Mouse (Mus musculus): ENCODE measurements around the gene Gm10591. TPM values are rescaled to one million over a fixed set of nuclear protein-coding genes. Genes with fewer than 3 reads are reported as not detected.
"Not testable (repeated sequence)": the region's sequence is repeated elsewhere in the genome, so short reads cannot be mapped to it uniquely, and the experiment has no call there.

Gm10591 gene
- polyA plus RNA-seq (2015; fragmentation: Nextera tagmentation; extraction: Ambion mirVana), result 0.92 TPM in 1 of 2 replicates, not detected in the other

DNA sequence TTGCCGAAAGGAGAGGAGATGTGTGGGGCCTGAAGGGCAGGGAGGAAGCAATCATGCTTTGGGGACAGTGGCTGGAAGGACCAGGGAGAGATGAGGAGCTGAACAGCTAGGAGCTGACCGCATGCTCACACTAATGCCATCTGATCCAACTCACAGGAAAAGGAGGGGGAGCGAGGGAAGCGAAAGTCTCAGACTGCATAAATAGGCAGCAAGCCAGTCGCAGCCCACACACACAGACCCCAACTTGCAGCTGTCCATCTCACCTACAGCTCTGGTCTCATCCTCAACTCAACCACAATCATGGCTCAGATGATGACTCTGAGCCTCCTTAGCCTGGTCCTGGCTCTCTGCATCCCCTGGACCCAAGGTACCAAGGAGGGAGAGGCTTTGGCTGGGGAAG is at the start of gene Gm10591:
Gene Gm10591 (plus strand): TSS at position 301 of the 400 bp plus-strand sequence.
- H3K27ac ChIP-seq; H3K4me1 ChIP-seq; H3K9me3 ChIP-seq; ATAC-seq (ENCODE audit: insufficient number of reproducible peaks, insufficient read depth, low FRiP score, low TSS enrichment, low read depth); H3K27me3 ChIP-seq; H3K4me3 ChIP-seq; H3K36me3 ChIP-seq; H3K4me2 ChIP-seq; H3K9ac ChIP-seq: not testable (repeated sequence)
- no CpG with 5 or more reads among the region's 5 CpGs for WGBS

DNA sequence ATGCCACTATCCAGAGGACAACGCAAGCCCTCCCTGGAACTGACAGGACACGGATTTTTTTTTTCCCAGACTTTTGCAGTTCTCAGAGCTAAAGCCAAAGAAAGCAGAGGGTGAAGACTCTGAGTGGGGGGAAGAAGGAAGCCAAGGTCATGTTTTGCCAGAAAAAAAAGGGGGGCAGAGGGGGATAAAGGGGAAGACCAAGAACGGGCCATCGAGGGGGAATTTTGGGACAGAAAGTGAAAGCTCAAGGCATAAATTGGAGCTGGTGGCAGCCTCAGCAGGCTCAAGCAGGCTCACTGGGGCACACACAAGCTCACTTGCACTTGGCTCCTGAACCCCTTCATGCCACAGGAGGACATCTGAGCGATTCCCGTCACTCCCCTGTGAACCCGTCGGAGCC is 17.4 kb downstream of the Gm10591 start, which contains the start of gene Gm2564:
Gene Gm2564 (plus strand): TSS at position 301 of the 400 bp plus-strand sequence.
- not testable (repeated sequence) for H3K4me1 ChIP-seq; H3K27me3 ChIP-seq; H3K4me2 ChIP-seq; H3K4me3 ChIP-seq; H3K36me3 ChIP-seq; H3K9ac ChIP-seq; H3K9me3 ChIP-seq; H3K27ac ChIP-seq; ATAC-seq (ENCODE audit: insufficient number of reproducible peaks, insufficient read depth, low FRiP score, low TSS enrichment, low read depth)
- no CpG with 5 or more reads among the region's 8 CpGs for WGBS

DNA sequence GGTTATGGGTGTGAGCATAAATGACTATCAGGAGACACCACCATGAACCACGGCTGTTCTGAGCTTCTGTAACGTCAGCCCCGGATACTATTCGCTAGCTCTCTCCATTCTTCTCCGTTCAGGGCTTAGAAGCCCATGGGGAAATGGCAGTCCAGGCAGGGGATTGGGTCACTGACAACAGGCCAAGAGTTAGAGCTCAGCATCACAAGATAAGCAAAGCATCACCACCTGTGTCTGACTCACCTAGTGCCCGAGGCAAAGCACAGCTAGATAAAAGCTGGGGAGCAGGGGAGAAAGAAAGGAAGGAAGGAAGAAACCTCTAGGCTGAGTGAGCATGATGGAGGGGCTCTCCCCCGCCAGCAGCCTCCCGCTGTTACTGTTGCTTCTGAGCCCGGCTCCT is 43.0 kb downstream of the Gm10591 start, which contains the start of gene Ccl27b:
Gene Ccl27b (plus strand): TSS at position 301 of the 400 bp plus-strand sequence.
- not testable (repeated sequence) for ATAC-seq (ENCODE audit: insufficient number of reproducible peaks, insufficient read depth, low FRiP score, low TSS enrichment, low read depth); H3K9me3 ChIP-seq; H3K27ac ChIP-seq; H3K27me3 ChIP-seq; H3K4me1 ChIP-seq; H3K36me3 ChIP-seq; H3K4me3 ChIP-seq; H3K4me2 ChIP-seq; H3K9ac ChIP-seq
- WGBS, result no CpG with 5 or more reads among the region's 9 CpGs

DNA sequence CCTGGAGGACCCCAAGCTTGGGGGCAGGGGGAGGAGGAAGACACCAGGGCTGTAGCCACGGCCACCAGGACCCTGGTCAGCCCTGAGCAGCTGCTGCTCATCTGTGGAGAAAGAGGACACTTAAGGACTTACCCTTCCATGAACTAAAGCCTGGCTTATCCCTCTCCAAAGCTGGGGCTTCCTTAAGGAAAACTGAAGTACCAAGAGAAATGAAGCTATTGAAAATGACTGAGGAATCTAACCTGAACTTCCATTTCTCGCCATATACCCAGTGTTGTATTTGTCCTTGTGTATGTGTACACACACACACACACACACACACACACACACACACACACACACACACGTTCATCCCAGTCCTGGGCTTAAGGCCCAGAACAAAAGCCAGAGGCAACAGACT is 49.8 kb downstream of the Gm10591 start, which contains the start of gene Il11ra2:
Gene Il11ra2 (minus strand): TSS at position 101 of the 400 bp plus-strand sequence.
- not testable (repeated sequence) for H3K36me3 ChIP-seq; H3K9me3 ChIP-seq; H3K4me1 ChIP-seq; H3K4me2 ChIP-seq; ATAC-seq (ENCODE audit: insufficient number of reproducible peaks, insufficient read depth, low FRiP score, low TSS enrichment, low read depth); H3K4me3 ChIP-seq; H3K27ac ChIP-seq; H3K9ac ChIP-seq; H3K27me3 ChIP-seq
- WGBS, result no CpG with 5 or more reads among the region's 3 CpGs

Other genes starting within 250 kb of the Gm10591 start
- not detected in 2 replicates for gene Gm21586, start 172.8 kb upstream of the Gm10591 start, polyA plus RNA-seq (2015; fragmentation: Nextera tagmentation; extraction: Ambion mirVana)
- gene Gm2163, start 145.4 kb upstream of the Gm10591 start, polyA plus RNA-seq (2015; fragmentation: Nextera tagmentation; extraction: Ambion mirVana), result 0.08 TPM in 1 of 2 replicates, not detected in the other
- gene Fam205a2, start 84.0 kb upstream of the Gm10591 start, polyA plus RNA-seq (2015; fragmentation: Nextera tagmentation; extraction: Ambion mirVana), result 0.29 TPM in 1 of 2 replicates, not detected in the other
- gene Gm2564, start 17.5 kb downstream of the Gm10591 start, polyA plus RNA-seq (2015; fragmentation: Nextera tagmentation; extraction: Ambion mirVana), result not detected in 2 replicates
- gene Ccl27b, start 43.1 kb downstream of the Gm10591 start, polyA plus RNA-seq (2015; fragmentation: Nextera tagmentation; extraction: Ambion mirVana), result not detected in 2 replicates
- gene Il11ra2, start 49.7 kb downstream of the Gm10591 start, polyA plus RNA-seq (2015; fragmentation: Nextera tagmentation; extraction: Ambion mirVana), result not detected in 2 replicates
- gene 4930578G10Rik, start 123.3 kb downstream of the Gm10591 start, polyA plus RNA-seq (2015; fragmentation: Nextera tagmentation; extraction: Ambion mirVana), result 0.48 TPM in 1 of 2 replicates, not detected in the other
- gene Ccl19, start 144.4 kb downstream of the Gm10591 start, polyA plus RNA-seq (2015; fragmentation: Nextera tagmentation; extraction: Ambion mirVana), result not detected in 2 replicates
- 24.5 and 32.3 TPM in 2 replicates for gene Ccl21a, start 161.8 kb downstream of the Gm10591 start, polyA plus RNA-seq (2015; fragmentation: Nextera tagmentation; extraction: Ambion mirVana)
- gene Fam205a1, start 241.7 kb downstream of the Gm10591 start, polyA plus RNA-seq (2015; fragmentation: Nextera tagmentation; extraction: Ambion mirVana), result not detected in 2 replicates
- 0.13 and 0.43 TPM in 2 replicates for gene Gm12394, start 244.6 kb downstream of the Gm10591 start, polyA plus RNA-seq (2015; fragmentation: Nextera tagmentation; extraction: Ambion mirVana)